Mouse (Mus musculus): ENCODE measurements around the gene Ankar. TPM values are rescaled to one million over a fixed set of nuclear protein-coding genes. Genes with fewer than 3 reads are reported as not detected.

The Ankar gene
- polyA plus RNA-seq, 1 experiment from 2014 or later, result not detected

DNA sequence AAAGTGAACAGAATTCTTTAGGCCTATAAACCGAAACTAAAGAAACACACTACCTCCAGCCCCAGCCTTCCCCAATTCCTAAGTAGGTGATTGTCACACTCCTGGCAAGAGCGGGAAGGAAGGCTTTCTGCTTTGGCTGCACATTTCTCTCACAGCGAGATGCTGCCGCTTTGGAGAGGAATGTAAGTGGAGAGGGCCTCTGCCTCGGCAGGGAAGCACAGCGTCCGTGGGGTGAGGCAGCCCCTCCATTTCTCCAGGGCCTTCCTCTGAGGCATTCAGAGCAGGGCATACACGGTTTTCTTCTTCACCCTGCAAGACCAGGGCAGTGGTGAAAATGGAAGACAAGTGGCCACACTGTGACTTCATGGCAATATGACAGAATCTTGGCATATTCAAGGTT lies 22.3 kb upstream of the Ankar start:
- Histone ChIP-seq H3K4me1 (replicated peaks) (no peaks in the 10 kb centered on the region), H3K27me3 (replicated peaks) (no peaks in the 10 kb centered on the region), H3K9me3 (no peaks in the 10 kb centered on the region), H3K27ac (no peak overlapping the region), H3K4me2 (replicated peaks) (no peak overlapping the region), H3K4me3 (replicated peaks) (no peak overlapping the region), H3K36me3 (no peaks in the 10 kb centered on the region), H3K9ac (no peak overlapping the region)
- no peak for ATAC-seq
- 53% methylated on average over 8 of the region's 8 CpGs for WGBS

DNA sequence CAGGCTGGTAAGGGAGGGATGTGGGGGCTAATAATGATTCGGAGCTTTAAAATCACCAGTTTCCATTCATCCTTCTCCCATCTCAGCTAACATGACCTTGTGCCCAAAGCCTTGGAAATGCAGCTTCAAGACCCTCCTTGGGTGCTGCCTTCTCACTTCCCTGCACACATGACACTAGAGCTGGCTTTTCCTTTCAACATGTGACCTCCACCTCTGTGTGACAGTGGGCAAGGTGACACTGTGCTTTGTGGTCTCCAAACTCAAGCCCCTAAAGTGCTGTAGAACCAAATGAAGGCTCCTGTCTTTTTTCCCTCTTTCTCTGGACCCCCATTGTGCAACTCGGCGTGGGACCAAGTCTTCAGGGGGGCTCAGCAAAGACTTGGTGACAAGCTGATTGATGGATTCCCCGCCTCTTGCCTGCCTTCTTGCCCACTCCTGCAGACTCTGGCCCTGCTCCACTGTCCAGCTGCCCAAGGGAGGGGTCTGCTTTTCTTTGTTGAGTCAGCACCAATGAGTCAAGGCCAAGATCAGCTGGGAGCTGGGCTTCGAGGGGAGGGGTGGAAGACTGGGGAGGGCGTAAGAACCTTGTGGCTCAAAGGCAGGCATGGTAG lies 19.8 kb upstream of the Ankar start:
- no peaks in the 10 kb centered on the region for H3K9me3 ChIP-seq
- H3K27ac ChIP-seq, result no peak overlapping the region
- ATAC-seq, result no peak
- no peaks in the 10 kb centered on the region for H3K27me3 ChIP-seq (replicated peaks)
- no peaks in the 10 kb centered on the region for H3K4me1 ChIP-seq (replicated peaks)
- H3K4me3 ChIP-seq (replicated peaks), result no peak overlapping the region
- no peak overlapping the region for H3K4me2 ChIP-seq (replicated peaks)
- H3K9ac ChIP-seq, result no peak overlapping the region
- H3K36me3 ChIP-seq, result peaks cover 3% of the 10 kb centered on the region; the same call in 1 of the 2 replicates
- WGBS, result 72% methylated on average over 6 of the region's 6 CpGs

DNA sequence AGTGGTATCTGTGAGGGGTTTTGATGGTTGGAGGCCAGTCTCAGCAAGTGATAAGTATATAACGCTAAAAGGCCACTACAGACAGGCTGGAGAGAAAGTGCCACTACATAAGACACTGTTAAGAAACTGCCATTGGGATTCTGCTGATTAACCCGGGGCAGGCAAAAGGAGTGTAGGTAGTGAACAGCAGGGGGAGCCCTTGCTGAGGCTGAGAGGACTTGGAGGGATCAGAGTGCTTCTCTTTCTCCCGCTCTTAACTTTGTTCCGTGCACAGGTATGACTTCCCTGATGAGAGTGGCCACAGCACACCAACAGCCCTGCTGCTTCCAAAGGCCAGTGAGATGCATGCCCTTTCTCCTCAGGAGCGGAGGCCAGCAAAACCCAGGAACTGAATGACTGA lies 18.5 kb upstream of the Ankar start:
- Histone ChIP-seq H3K36me3 (peaks cover 10% of the 10 kb centered on the region), H3K27me3 (replicated peaks) (no peaks in the 10 kb centered on the region), H3K9me3 (no peaks in the 10 kb centered on the region), H3K27ac (no peak overlapping the region), H3K4me3 (replicated peaks) (no peak overlapping the region), H3K4me1 (replicated peaks) (no peaks in the 10 kb centered on the region), H3K4me2 (replicated peaks) (no peak overlapping the region), H3K9ac (0 out of 2 replicates have a peak overlapping the region, but pooled peaks have one; percentile 14)
- peak; percentile 69 for ATAC-seq
- WGBS, result 25% methylated on average over 5 of the region's 5 CpGs

DNA sequence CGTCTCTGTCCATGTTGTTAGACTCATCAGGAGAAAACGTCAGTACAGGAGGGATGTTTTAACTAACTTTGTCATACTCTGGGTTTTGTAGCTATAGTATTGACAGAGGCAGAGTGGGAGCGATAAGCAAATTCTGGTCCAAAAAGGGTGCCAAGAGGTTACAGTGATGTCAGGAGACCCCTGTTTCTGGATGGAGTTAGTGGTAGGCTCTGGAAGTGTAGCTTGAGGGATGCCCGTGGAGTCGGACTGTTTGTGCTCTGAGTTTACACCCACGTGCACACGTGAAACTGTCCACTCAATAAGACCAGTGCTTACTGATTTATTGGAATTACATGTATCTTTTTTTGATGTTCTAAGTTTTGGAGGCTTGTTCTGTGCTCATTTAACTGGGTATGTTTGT lies 17.2 kb upstream of the Ankar start:
- no peak for ATAC-seq
- H3K36me3 ChIP-seq, result peaks cover 14% of the 10 kb centered on the region
- WGBS, result 89% methylated on average over 7 of the region's 7 CpGs

DNA sequence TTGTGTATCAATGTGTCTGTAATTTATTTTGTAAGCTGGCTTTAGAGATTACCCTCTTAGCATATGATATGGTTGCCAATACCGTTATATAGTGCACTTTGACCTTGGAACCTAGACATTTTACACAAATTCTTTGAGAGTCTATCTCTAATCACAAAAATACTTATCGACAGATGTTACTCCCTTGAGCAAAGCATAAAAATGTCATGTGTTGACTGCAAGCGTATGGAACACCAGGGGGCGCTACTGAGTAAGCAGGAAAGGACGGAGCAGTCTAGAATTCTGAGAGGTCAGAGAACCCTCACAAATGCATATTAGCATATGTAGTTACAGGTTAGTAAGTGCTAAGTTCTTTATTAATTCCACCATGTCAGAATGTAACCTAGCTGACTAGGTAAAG lies 16.5 kb upstream of the Ankar start:
- Histone ChIP-seq H3K27ac (no peak overlapping the region), H3K9me3 (no peaks in the 10 kb centered on the region), H3K4me1 (replicated peaks) (peaks cover 7% of the 10 kb centered on the region; the same call in 1 of the 2 replicates), H3K27me3 (replicated peaks) (no peaks in the 10 kb centered on the region), H3K9ac (no peak overlapping the region), H3K36me3 (peaks cover 14% of the 10 kb centered on the region), H3K4me2 (replicated peaks) (no peak overlapping the region), H3K4me3 (replicated peaks) (no peak overlapping the region)
- WGBS, result 10% methylated on average over 5 of the region's 5 CpGs
- peak; percentile 41; the same call in 1 of the 2 replicates for ATAC-seq

More for the DNA sequence above, 17.2 kb upstream of the Ankar start:
- H3K9me3 ChIP-seq, result no peaks in the 10 kb centered on the region
- peaks cover 7% of the 10 kb centered on the region; the same call in 1 of the 2 replicates for H3K4me1 ChIP-seq (replicated peaks)
- H3K4me3 ChIP-seq (replicated peaks), result no peak overlapping the region
- H3K4me2 ChIP-seq (replicated peaks), result no peak overlapping the region
- no peak overlapping the region for H3K9ac ChIP-seq
- no peak overlapping the region for H3K27ac ChIP-seq
- H3K27me3 ChIP-seq (replicated peaks), result no peaks in the 10 kb centered on the region

DNA sequence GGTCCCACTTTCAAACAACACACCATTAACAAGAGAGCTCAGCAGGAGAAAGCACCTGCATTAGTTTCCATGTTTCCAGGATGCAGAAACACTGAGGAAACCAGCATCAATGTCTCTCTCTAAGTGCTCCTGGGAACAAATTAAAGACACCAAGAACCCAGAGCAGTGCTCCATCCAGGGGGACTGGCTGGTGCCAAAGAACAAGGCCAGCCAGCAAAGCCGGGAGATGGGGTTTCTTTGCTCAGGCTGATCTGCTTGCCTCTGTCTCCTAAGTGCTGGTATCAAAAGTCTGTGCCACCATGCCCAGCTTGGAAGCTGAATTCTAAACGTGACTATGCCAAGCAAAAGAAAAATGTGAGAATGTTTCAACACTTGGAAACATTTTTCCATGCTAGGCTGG lies 16.0 kb upstream of the Ankar start:
- H3K27ac ChIP-seq, result no peak overlapping the region
- H3K4me1 ChIP-seq (replicated peaks), result peaks cover 7% of the 10 kb centered on the region; the same call in 1 of the 2 replicates
- no peak overlapping the region for H3K9ac ChIP-seq
- WGBS, result 45% methylated on average over 2 of the region's 2 CpGs
- H3K4me3 ChIP-seq (replicated peaks), result no peak overlapping the region
- peaks cover 14% of the 10 kb centered on the region for H3K36me3 ChIP-seq
- no peak for ATAC-seq
- no peaks in the 10 kb centered on the region for H3K27me3 ChIP-seq (replicated peaks)
- no peaks in the 10 kb centered on the region for H3K9me3 ChIP-seq
- H3K4me2 ChIP-seq (replicated peaks), result no peak overlapping the region

DNA sequence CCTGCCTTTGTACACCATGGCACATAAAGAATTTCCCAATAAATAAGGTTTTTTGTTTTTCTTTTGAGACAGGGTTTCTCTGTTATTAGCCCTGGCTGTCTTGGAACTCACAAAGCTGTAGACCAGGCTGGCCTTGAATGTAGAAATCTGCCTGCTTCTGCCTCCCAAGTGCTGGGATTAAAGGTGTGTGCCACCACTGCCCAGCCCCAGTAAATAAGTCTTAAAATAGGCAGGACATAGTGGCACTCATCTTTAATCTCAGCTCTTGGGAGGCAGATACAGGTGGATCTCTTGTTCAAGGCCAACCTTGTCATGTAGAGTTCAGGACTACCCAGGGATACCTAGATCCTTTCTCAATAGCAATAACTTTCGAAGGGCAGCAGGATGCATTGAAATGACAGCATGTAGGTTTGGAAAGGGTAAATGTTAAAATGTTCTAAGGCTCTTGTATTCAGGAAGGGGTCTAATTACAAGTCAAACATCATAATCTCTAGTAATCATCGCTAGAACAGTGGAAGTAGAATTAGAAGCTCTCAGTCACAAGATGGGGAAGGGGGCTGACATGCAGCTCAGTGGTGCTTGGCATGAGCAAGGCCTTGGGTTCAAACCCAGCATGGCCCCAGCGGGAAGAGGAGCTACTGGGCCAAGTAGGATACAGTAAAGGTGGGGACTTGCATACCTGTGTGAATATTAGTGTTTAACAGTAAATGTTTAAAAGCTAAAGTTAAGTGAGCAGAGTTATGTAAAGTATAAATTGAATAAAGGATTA lies 15.4 kb upstream of the Ankar start:
- Histone ChIP-seq H3K4me2 (replicated peaks) (no peak overlapping the region), H3K9ac (no peak overlapping the region), H3K36me3 (peaks cover 14% of the 10 kb centered on the region), H3K4me3 (replicated peaks) (no peak overlapping the region), H3K27ac (no peak overlapping the region), H3K27me3 (replicated peaks) (no peaks in the 10 kb centered on the region), H3K9me3 (no peaks in the 10 kb centered on the region), H3K4me1 (replicated peaks) (peaks cover 7% of the 10 kb centered on the region; the same call in 1 of the 2 replicates)
- ATAC-seq, result no peak
- WGBS, result 69% methylated on average over 3 of the region's 3 CpGs

DNA sequence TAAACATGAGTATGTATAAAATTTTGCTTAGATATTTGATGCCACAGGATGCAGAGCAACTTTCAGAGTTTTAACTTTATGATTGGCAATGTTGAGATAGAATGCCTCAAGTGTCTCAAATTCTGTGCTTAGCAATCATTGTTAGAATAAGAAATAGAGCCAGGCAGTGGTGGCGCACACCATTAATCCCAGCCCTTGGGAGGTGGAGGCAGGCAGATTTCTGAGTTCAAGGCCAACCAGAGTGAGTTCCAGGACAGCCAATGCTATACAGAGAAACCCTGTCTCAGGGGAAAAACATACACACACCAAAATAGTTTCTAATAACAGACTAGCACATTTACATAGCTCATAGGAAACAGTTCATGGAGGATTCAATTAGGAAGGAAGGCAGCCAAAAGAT lies 14.7 kb upstream of the Ankar start:
- no peak for ATAC-seq
- Histone ChIP-seq H3K4me2 (replicated peaks) (no peak overlapping the region), H3K27me3 (replicated peaks) (no peaks in the 10 kb centered on the region), H3K27ac (no peak overlapping the region), H3K36me3 (peaks cover 14% of the 10 kb centered on the region), H3K9me3 (no peaks in the 10 kb centered on the region), H3K4me3 (replicated peaks) (no peak overlapping the region), H3K4me1 (replicated peaks) (peaks cover 7% of the 10 kb centered on the region; the same call in 1 of the 2 replicates), H3K9ac (no peak overlapping the region)
- 86% methylated on average over 1 of the region's 1 CpGs for WGBS

DNA sequence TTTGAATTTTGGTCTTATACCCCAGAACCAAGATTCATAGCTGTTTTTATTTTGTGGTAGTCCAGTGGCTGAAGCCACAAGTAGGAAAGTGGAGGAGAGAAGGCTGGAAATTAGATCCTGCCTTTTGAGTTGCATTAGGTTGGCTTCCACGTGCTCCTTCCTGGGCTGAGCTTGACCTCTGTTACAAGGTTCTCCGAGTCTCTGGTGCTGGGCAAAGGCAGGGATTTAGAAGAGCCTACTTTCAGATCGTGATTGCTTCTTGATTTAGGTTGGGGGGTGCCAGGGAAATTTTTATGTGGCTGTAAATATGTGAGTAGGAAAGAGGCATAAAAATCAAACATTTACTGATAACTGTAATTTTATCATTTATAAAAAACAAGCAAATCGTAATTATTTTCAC lies 14.2 kb upstream of the Ankar start:
- Histone ChIP-seq H3K27me3 (replicated peaks) (no peaks in the 10 kb centered on the region), H3K9me3 (no peaks in the 10 kb centered on the region), H3K4me1 (replicated peaks) (peaks cover 7% of the 10 kb centered on the region; the same call in 1 of the 2 replicates), H3K27ac (no peak overlapping the region), H3K9ac (no peak overlapping the region), H3K4me2 (replicated peaks) (no peak overlapping the region), H3K36me3 (peaks cover 14% of the 10 kb centered on the region), H3K4me3 (replicated peaks) (no peak overlapping the region)
- 61% methylated on average over 4 of the region's 4 CpGs for WGBS
- no peak for ATAC-seq

DNA sequence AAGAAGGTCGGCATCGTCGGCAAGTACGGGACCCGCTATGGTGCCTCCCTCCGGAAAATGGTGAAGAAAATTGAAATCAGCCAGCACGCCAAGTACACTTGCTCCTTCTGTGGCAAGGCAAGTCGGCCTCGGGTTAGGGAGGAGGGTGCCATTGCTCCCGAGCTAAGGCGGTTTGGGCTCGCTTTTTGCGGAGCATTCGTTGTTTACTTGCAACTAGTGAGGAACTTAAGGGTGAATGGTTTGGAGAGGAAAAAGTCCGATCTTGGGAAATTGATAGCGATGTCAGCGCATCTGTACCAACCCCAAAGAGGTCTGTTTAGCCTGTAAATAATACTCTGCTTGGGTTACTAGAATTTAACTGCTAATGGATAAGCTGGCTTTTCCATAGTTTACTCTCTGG lies 11.3 kb upstream of the Ankar start:
- H3K9me3 ChIP-seq, result no peaks in the 10 kb centered on the region
- no peak for ATAC-seq
- H3K27ac ChIP-seq, result peak overlapping the region; percentile 94
- peak overlapping the region; percentile 62 for H3K4me2 ChIP-seq (replicated peaks)
- H3K9ac ChIP-seq, result peak overlapping the region; percentile 79
- peaks cover 7% of the 10 kb centered on the region; the same call in 1 of the 2 replicates for H3K4me1 ChIP-seq (replicated peaks)
- H3K4me3 ChIP-seq (replicated peaks), result peak overlapping the region; percentile 69
- no peaks in the 10 kb centered on the region for H3K27me3 ChIP-seq (replicated peaks)
- H3K36me3 ChIP-seq, result peaks cover 14% of the 10 kb centered on the region
- under 1% methylated on average over 17 of the region's 17 CpGs for WGBS

DNA sequence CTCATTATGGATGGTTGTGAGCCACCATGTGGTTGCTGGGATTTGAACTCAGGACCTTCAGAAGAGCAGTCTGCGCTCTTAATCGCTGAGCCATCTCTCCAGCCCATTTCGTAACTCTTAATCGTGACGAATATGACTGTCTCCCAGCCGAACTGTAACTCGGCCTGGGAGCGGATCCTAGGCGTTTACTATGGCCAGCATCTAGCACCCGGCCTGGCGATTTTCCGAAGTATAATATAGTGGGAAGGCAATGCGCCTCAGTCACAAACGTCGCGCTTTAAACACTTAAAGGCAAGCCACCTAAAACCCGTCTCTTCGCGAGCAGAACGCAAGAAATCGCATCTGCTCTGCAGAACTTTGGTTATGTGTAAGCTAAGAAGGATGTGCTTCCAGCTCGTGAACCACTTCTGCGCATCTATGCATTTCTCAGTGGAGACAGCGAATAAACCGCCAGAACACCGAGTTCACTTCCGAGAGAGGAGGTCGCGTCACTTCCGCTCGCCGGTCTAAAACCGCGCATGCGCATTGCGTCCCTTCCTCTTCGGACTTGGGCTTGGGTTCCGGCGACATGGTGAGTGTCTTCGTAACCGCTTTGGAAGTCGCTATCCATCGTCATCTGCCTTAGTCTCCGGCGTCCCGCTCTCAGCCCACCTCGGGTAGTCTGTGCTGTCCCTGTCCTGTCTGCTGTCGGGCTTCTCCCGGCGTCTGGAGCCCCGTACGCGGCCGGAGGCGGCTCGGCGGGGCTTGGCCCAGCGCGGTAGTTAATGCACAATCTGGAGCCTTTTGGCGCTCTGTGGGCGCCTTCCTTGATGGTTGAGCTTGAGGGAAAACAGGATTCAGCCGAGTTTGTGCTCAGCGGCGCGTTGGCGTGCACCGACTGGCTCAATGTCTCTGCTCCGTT lies 10.6 kb upstream of the Ankar start, which contains the start of gene Rpl37a:
TSS of gene Rpl37a (plus strand) at position 538 of the 901 bp plus-strand sequence.
- H3K9ac ChIP-seq, result peak within 1 kb of the TSS; percentile 79
- no peaks in the 10 kb centered on the region for H3K9me3 ChIP-seq
- H3K36me3 ChIP-seq, result peaks cover 14% of the 10 kb centered on the region
- H3K27ac ChIP-seq, result peak within 1 kb of the TSS; percentile 94
- peak within 1 kb of the TSS; percentile 70 for H3K4me2 ChIP-seq (replicated peaks)
- peaks cover 7% of the 10 kb centered on the region; the same call in 1 of the 2 replicates for H3K4me1 ChIP-seq (replicated peaks)
- WGBS, result 3% methylated on average over 68 of the region's 68 CpGs
- no peaks in the 10 kb centered on the region for H3K27me3 ChIP-seq (replicated peaks)
- H3K4me3 ChIP-seq (replicated peaks), result peak within 1 kb of the TSS; percentile 69
- ATAC-seq, result peak; percentile 94

DNA sequence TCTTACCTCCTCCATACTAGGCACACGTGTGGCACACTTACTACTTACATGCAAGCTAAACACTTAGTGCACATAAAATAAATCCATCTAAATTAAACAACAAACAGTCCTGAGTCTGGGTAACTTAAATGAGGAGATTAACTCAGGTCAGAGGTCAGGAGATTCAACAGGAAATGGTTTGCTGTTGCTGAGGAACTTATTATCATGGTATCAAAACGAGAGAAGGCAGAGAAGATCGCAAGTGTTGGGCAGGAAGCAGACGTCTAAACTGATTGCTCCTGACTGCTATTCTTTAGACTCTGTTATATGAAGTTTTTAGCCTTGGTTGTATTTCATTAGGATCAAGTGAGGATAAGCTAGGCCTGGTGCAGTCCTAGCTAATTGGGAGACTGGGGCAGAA lies 7.1 kb upstream of the Ankar start:
- Histone ChIP-seq H3K4me2 (replicated peaks) (no peak overlapping the region), H3K9ac (no peak overlapping the region), H3K27ac (no peak overlapping the region), H3K4me3 (replicated peaks) (no peak overlapping the region), H3K4me1 (replicated peaks) (peaks cover under 1% of the 10 kb centered on the region; the same call in 1 of the 2 replicates), H3K36me3 (no peaks in the 10 kb centered on the region), H3K27me3 (replicated peaks) (no peaks in the 10 kb centered on the region), H3K9me3 (no peaks in the 10 kb centered on the region)
- WGBS, result 52% methylated on average over 4 of the region's 4 CpGs
- no peak for ATAC-seq
